Mouse (Mus musculus): ENCODE data around the gene Zfp963. TPM values are rescaled to one million over a fixed set of nuclear protein-coding genes. Genes with fewer than 3 reads are reported as not detected.

The Zfp963 gene
- polyA plus RNA-seq, 1 experiment = 0.47 TPM

DNA sequence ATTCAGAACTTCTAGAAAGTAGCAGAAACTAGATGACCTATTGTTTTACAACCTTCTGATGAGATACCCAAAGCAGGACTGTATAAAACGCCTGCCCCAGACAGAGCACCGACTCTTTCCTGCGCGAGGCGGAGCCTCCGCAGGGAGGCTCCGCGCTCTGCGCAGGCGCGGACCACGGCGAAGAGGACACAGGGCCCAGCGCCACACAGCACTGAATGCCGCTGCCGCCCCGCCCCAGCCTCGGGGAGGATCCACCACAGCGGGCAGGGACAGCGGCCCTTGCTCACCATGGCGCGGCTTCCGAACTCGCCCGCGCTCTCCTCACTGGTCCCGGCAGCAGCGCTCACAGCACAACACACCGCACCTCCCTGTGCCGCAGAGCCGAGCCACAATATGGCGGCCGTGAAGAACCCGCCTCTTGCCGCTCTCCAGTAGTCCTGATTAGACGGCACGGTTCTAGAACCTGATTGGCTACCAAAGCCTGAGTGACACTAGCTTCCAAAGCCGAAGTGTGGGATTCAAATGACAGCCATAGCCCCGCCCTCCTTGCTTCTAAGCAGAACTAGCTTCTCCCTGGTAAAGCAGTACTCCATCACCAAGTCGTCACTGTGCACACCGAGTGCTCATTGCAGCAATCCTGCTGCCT, 24.9 kb upstream of the Zfp963 start, which contains the start of gene Gm20422:
Gene Gm20422 (minus strand): TSS at position 384 of the 646 bp plus-strand sequence.
- Histone ChIP-seq H3K27me3 (ENCODE audit: control insufficient read depth, insufficient read depth, low read length) (no peaks in the 10 kb centered on the region), H3K36me3 (ENCODE audit: control insufficient read depth, insufficient read depth, low read length) (no peaks in the 10 kb centered on the region; the same call in 1 of the 2 replicates), H3K27ac (ENCODE audit: control insufficient read depth, insufficient read depth, low read depth, low read length) (peak within 1 kb of the TSS; percentile 98), H3K4me3 (ENCODE audit: control insufficient read depth, low read depth, low read length) (peak within 1 kb of the TSS; percentile 96), H3K4me1 (ENCODE audit: control insufficient read depth, insufficient read depth, low read length) (peaks cover 3% of the 10 kb centered on the region)
- TF ChIP-seq POLR2A (IDR thresholded peaks at IDR 0.05; ENCODE audit: control insufficient read depth, low read depth, low read length) (peak; percentile 87), CTCF (IDR thresholded peaks at IDR 0.05; ENCODE audit: control insufficient read depth, insufficient read depth, insufficient replicate concordance, low read depth, low read length) (no peak)

DNA sequence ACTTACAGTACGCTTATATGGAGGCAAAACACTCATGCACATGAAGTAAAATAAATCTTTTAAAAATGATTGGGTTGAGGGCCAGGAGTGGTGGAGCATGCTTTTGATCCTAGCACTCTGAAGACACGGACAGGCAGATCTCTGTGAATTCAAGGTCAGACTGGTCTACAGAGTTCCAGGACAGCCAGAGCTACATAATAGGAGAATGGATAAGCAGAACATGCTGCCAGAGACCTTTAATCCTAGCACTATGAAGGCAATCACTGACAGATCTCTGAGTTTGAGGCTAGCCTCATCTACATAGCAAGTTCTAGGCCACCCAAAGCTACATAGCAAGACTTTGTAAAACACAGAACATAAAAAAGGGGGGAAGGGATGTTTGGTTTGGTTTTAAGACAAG, 22.3 kb upstream of the Zfp963 start:
- peaks cover under 1% of the 10 kb centered on the region for H3K4me1 ChIP-seq (ENCODE audit: control insufficient read depth, insufficient read depth, low read length)
- TF ChIP-seq POLR2A (IDR thresholded peaks at IDR 0.05; ENCODE audit: control insufficient read depth, low read depth, low read length) = no peak
- TF ChIP-seq CTCF (IDR thresholded peaks at IDR 0.05; ENCODE audit: control insufficient read depth, insufficient read depth, insufficient replicate concordance, low read depth, low read length) = no peak
- no peak overlapping the region for H3K4me3 ChIP-seq (ENCODE audit: control insufficient read depth, low read depth, low read length)
- H3K27me3 ChIP-seq (ENCODE audit: control insufficient read depth, insufficient read depth, low read length) = no peaks in the 10 kb centered on the region
- no peak overlapping the region for H3K27ac ChIP-seq (ENCODE audit: control insufficient read depth, insufficient read depth, low read depth, low read length)
- H3K36me3 ChIP-seq (ENCODE audit: control insufficient read depth, insufficient read depth, low read length) = peaks cover 1% of the 10 kb centered on the region; the same call in 1 of the 2 replicates

DNA sequence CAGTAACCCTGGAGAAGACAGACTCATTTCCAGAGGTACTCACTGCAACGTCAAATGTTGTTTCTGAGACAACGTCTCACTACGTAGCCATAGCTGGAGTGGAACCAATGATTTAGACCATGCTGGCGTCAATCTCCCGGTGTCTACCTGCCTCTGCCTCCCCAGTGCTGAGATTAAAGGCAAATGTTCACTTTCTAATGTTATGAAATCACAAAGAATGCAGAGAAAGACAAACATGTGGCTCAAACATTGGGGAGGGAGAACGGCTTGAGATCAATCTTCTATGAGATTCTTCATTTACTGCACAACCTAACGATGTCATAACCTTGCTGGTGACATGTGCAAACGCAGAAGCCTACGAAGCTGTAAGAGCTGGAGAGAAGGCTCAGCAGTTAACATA, 21.5 kb upstream of the Zfp963 start:
- H3K4me3 ChIP-seq (ENCODE audit: control insufficient read depth, low read depth, low read length) = no peak overlapping the region
- no peaks in the 10 kb centered on the region; the same call in 1 of the 2 replicates for H3K4me1 ChIP-seq (ENCODE audit: control insufficient read depth, insufficient read depth, low read length)
- H3K27me3 ChIP-seq (ENCODE audit: control insufficient read depth, insufficient read depth, low read length) = no peaks in the 10 kb centered on the region
- TF ChIP-seq POLR2A (IDR thresholded peaks at IDR 0.05; ENCODE audit: control insufficient read depth, low read depth, low read length) = no peak
- peaks cover 1% of the 10 kb centered on the region; the same call in 1 of the 2 replicates for H3K36me3 ChIP-seq (ENCODE audit: control insufficient read depth, insufficient read depth, low read length)
- H3K27ac ChIP-seq (ENCODE audit: control insufficient read depth, insufficient read depth, low read depth, low read length) = no peak overlapping the region

DNA sequence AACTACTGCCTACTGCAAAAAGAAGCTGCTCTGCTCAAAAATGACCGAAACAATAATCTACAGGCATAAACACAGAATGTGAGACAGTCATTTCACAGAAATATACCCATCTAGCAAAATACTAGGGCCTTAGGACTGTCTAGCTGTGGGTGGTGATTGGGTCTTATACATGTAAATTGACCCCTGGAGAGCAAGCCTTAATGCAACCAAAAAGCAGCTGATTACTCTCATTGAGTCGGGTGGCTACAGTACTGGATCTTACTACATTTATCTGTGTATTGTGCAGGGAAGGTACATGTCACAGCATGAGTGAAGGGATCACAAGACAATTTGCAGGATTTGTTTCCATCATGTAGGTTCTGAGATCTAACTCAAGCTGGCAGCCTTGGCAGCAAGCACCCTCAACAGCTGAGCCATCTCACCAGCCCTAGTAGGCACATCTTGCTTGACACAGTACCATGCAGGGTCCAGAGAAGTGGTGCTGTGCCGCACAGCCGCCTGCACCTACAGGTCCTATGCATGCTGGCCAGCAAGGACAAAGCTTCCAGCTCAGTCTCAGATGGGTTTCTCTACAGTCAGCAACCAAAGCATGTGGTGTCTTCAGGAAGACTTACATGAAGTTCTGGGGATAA, 12.2 kb upstream of the Zfp963 start:
- no peaks in the 10 kb centered on the region; the same call in 1 of the 2 replicates for H3K4me1 ChIP-seq (ENCODE audit: control insufficient read depth, insufficient read depth, low read length)
- H3K27me3 ChIP-seq (ENCODE audit: control insufficient read depth, insufficient read depth, low read length) = no peaks in the 10 kb centered on the region
- no peak overlapping the region for H3K27ac ChIP-seq (ENCODE audit: control insufficient read depth, insufficient read depth, low read depth, low read length)
- H3K36me3 ChIP-seq (ENCODE audit: control insufficient read depth, insufficient read depth, low read length) = peaks cover 2% of the 10 kb centered on the region; the same call in 1 of the 2 replicates
- no peak overlapping the region for H3K4me3 ChIP-seq (ENCODE audit: control insufficient read depth, low read depth, low read length)
- TF ChIP-seq CTCF (IDR thresholded peaks at IDR 0.05; ENCODE audit: control insufficient read depth, insufficient read depth, insufficient replicate concordance, low read depth, low read length) (no peak), POLR2A (IDR thresholded peaks at IDR 0.05; ENCODE audit: control insufficient read depth, low read depth, low read length) (no peak)

DNA sequence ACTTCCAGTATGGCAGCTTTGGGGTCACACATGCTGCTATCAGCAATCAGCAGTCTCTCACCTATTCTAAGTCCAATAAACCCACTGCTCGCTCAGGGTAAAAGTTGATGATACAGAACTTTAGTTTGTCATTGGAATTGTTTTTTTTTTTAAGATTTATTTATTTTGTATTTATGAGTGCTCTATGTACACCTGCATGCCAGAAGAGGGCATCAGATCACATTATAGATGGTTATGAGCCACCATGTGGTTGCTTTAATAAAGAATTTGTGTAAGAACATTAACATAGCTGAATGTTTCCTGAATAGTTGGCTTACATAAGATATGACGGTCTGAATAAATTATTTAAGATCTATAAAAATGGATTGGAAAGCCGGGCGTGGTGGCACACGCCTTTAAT, 8.5 kb upstream of the Zfp963 start:
- no peaks in the 10 kb centered on the region for H3K27me3 ChIP-seq (ENCODE audit: control insufficient read depth, insufficient read depth, low read length)
- no peak for TF ChIP-seq CTCF (IDR thresholded peaks at IDR 0.05; ENCODE audit: control insufficient read depth, insufficient read depth, insufficient replicate concordance, low read depth, low read length)
- H3K27ac ChIP-seq (ENCODE audit: control insufficient read depth, insufficient read depth, low read depth, low read length) = no peak overlapping the region
- no peaks in the 10 kb centered on the region for H3K4me1 ChIP-seq (ENCODE audit: control insufficient read depth, insufficient read depth, low read length)
- H3K36me3 ChIP-seq (ENCODE audit: control insufficient read depth, insufficient read depth, low read length) = peaks cover 2% of the 10 kb centered on the region; the same call in 1 of the 2 replicates
- no peak overlapping the region for H3K4me3 ChIP-seq (ENCODE audit: control insufficient read depth, low read depth, low read length)

DNA sequence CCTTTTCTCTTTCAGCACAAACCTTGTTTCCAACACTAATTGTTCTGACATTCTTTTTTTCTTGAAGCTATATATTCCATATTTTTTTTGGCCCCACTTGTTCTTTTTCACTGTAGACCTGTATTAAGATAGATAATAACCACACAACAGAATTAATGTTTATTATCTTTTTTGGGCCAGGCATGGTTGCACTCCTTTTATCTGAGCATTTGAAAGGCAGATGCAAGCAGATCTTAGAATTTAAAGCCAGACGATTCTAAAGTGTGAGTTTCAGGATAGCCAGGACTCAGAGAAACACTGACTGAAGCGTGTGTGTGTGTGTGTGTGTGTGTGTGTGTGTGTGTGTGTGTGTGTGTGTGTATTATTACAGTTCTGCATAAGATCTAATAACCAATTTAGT, 2.7 kb upstream of the Zfp963 start:
- no peak overlapping the region for H3K4me3 ChIP-seq (ENCODE audit: control insufficient read depth, low read depth, low read length)
- H3K4me1 ChIP-seq (ENCODE audit: control insufficient read depth, insufficient read depth, low read length) = peaks cover 3% of the 10 kb centered on the region; the same call in 1 of the 2 replicates
- no peaks in the 10 kb centered on the region for H3K36me3 ChIP-seq (ENCODE audit: control insufficient read depth, insufficient read depth, low read length)
- H3K27ac ChIP-seq (ENCODE audit: control insufficient read depth, insufficient read depth, low read depth, low read length) = no peak overlapping the region
- no peaks in the 10 kb centered on the region for H3K27me3 ChIP-seq (ENCODE audit: control insufficient read depth, insufficient read depth, low read length)
- no peak for TF ChIP-seq CTCF (IDR thresholded peaks at IDR 0.05; ENCODE audit: control insufficient read depth, insufficient read depth, insufficient replicate concordance, low read depth, low read length)
- TF ChIP-seq POLR2A (IDR thresholded peaks at IDR 0.05; ENCODE audit: control insufficient read depth, low read depth, low read length) = no peak

DNA sequence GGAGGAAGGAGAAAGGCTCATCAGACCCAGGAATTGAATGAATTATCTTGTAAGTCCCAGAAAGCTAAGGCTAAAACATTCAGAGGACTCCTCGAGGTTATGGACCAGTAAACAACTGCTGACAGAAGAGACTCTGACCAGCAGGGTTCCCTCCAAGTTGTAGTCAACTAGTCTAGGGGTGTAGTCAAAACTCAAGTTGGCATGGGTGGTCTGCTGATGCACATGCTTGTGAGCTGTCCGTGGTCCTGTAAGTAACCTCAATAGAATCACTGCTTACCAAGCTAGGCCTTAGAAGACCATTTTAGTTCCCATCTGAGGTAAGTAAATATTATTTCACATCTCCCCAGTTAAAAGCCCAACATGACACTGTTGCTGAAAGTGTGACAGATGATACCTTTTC, 8.5 kb downstream of the Zfp963 start:
- Histone ChIP-seq H3K4me3 (ENCODE audit: control insufficient read depth, low read depth, low read length) (no peak overlapping the region), H3K4me1 (ENCODE audit: control insufficient read depth, insufficient read depth, low read length) (no peaks in the 10 kb centered on the region), H3K27ac (ENCODE audit: control insufficient read depth, insufficient read depth, low read depth, low read length) (no peak overlapping the region), H3K36me3 (ENCODE audit: control insufficient read depth, insufficient read depth, low read length) (no peaks in the 10 kb centered on the region), H3K27me3 (ENCODE audit: control insufficient read depth, insufficient read depth, low read length) (no peaks in the 10 kb centered on the region)
- TF ChIP-seq CTCF (IDR thresholded peaks at IDR 0.05; ENCODE audit: control insufficient read depth, insufficient read depth, insufficient replicate concordance, low read depth, low read length) = no peak
- TF ChIP-seq POLR2A (IDR thresholded peaks at IDR 0.05; ENCODE audit: control insufficient read depth, low read depth, low read length) = no peak

Data from testis, adult 2 months (tissue).